ENCODE assay signal across 28 mouse cellular contexts in genomic region chr1:84758843-84759242, GRCm38 (mm10).
"Had no signal": no experiment of that assay in that cellular context is flagged by ENCODE, and none has a peak within 500 bp of the region (broad histone marks: within the 10 kb centered on the region; RNA-seq: fewer than 3 reads in every experiment).

No protein-coding gene starts in this region.

- H3K4me1 ChIP-seq: embryonic facial prominence, embryonic 10.5 days; embryonic facial prominence, embryonic 12.5 days; embryonic facial prominence, embryonic 13.5 days; embryonic facial prominence, embryonic 15.5 days; forebrain, embryonic 10.5 days; forebrain, embryonic 12.5 days; forebrain, embryonic 13.5 days; forebrain, embryonic 15.5 days had no signal

- H3K9ac ChIP-seq: embryonic facial prominence, embryonic 12.5 days; embryonic facial prominence, embryonic 13.5 days; embryonic facial prominence, embryonic 15.5 days; forebrain, embryonic 12.5 days; forebrain, embryonic 13.5 days; forebrain, embryonic 15.5 days; forebrain, postnatal 0 days had no signal

- H3K27ac ChIP-seq: embryonic facial prominence, embryonic 10.5 days; embryonic facial prominence, embryonic 12.5 days; embryonic facial prominence, embryonic 13.5 days; embryonic facial prominence, embryonic 15.5 days; forebrain, embryonic 10.5 days; forebrain, embryonic 12.5 days; forebrain, embryonic 13.5 days; forebrain, embryonic 15.5 days; gastrocnemius, adult 2 months had no signal

- H3K9me3 ChIP-seq: embryonic facial prominence, embryonic 10.5 days; embryonic facial prominence, embryonic 12.5 days; embryonic facial prominence, embryonic 13.5 days; embryonic facial prominence, embryonic 15.5 days; forebrain, embryonic 10.5 days; forebrain, embryonic 12.5 days; forebrain, embryonic 13.5 days; forebrain, embryonic 15.5 days had no signal

- H3K4me3 ChIP-seq: embryonic facial prominence, embryonic 10.5 days; embryonic facial prominence, embryonic 12.5 days; embryonic facial prominence, embryonic 13.5 days; embryonic facial prominence, embryonic 15.5 days; erythroblast, embryonic 14.5 days; forebrain, embryonic 10.5 days; forebrain, embryonic 12.5 days; forebrain, embryonic 13.5 days; forebrain, embryonic 15.5 days; gastrocnemius, adult 2 months had no signal

- H3K27me3 ChIP-seq: embryonic facial prominence, embryonic 12.5 days; embryonic facial prominence, embryonic 13.5 days; embryonic facial prominence, embryonic 15.5 days; forebrain, embryonic 12.5 days; forebrain, embryonic 13.5 days; forebrain, embryonic 15.5 days had no signal

- ATAC-seq: forebrain, embryonic 13.5 days; forebrain, embryonic 14.5 days; forebrain, embryonic 15.5 days; forebrain, embryonic 16.5 days; forebrain, postnatal 0 days had no signal

- H3K4me2 ChIP-seq: embryonic facial prominence, embryonic 12.5 days; embryonic facial prominence, embryonic 13.5 days; embryonic facial prominence, embryonic 15.5 days; forebrain, embryonic 12.5 days; forebrain, embryonic 13.5 days; forebrain, embryonic 15.5 days had no signal

- DNase-seq: cerebellum, adult 2 months; cerebellum, adult 8-10 months; cerebellum, adult 9-10 months; cerebellum, adult 9-11 months; cerebellum, postnatal 10 days; cerebellum, postnatal 14 days; cerebellum, postnatal 25 days; cerebellum, postnatal 36 days; embryo, embryonic 11 days; forebrain, postnatal 0 days; gastrocnemius, adult 2 months; gastrocnemius, postnatal 10 days; gastrocnemius, postnatal 14 days; gastrocnemius, postnatal 25 days; gastrocnemius, postnatal 36 days; heart, adult 11 months; heart, adult 18-20 months had no signal
